Mouse (Mus musculus): ENCODE results near the gene Tmem95. TPM values are rescaled to one million over a fixed set of nuclear protein-coding genes. Genes with fewer than 3 reads are reported as not detected.
A peak's percentile ranks its signal among the peaks of the same experiment; 100 is the strongest.

The Tmem95 gene
- polyA plus RNA-seq, 2 experiments: not detected

DNA sequence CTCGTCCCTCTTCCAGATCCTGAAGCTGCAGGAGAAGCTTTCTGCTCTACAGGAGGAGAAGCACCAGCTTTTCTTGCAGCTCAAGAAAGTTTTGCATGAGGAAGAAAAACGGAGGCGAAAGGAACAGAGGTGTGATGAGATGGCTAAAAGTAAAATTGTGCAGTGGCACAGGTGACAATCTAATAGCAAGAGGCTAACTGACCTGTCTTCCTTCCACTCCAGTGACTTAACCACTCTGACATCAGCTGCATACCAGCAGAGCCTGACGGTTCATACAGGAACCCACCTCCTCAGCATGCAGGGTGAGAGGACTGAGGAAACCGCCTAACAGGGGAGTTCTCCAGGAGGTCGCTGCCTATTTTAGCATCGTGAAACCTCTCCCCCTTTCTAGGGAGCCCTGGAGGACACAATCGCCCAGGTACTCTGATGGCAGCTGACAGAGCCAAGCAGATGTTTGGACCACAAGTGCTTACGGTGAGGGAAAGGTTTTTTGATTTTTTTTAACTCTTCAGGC, 37.2 kb upstream of the Tmem95 start:
- DNase-seq (ENCODE audit: low read depth in 3 of 3, low spot score in 3 of 3): no peak
- Histone ChIP-seq H3K9me3 (ENCODE audit: control insufficient read depth, low read length) (no peaks in the 10 kb centered on the region), H3K27ac (peak overlapping the region; percentile 95), H3K36me3 (replicated peaks; ENCODE audit: control insufficient read depth, insufficient read depth, low read depth) (peaks cover 69% of the 10 kb centered on the region), H3K27me3 (ENCODE audit: control insufficient read depth, insufficient read depth, low read length) (no peaks in the 10 kb centered on the region), H3K4me2 (ENCODE audit: low read depth) (peak overlapping the region; percentile 100), H3K4me3 (ENCODE audit: insufficient read depth in 1 of 2, low read depth in 2 of 2, low read length in 2 of 2) (peak overlapping the region; percentile 82 to 90), H3K4me1 (replicated peaks; ENCODE audit: control insufficient read depth in 2 of 2, insufficient read depth in 2 of 2, low read length in 1 of 2) (peaks cover 36 to 51% of the 10 kb centered on the region in 2 experiments), H3K9ac (replicated peaks) (peak overlapping the region; percentile 92)
- TF ChIP-seq CTCF (IDR thresholded peaks at IDR 0.05; ENCODE audit: low read depth) (no peak), EP300 (IDR thresholded peaks at IDR 0.05; ENCODE audit: low read depth) (no peak)
- ATAC-seq (ENCODE audit: insufficient read depth): no peak
- WGBS (ENCODE audit: insufficient replicate concordance): 18% methylated on average over 9 of the region's 9 CpGs

GRCm38 (mm10) chr11:69914372-69914764, 36.5 kb upstream of the Tmem95 start:
- TF ChIP-seq EP300 (IDR thresholded peaks at IDR 0.05; ENCODE audit: low read depth) (no peak), CTCF (IDR thresholded peaks at IDR 0.05; ENCODE audit: low read depth) (no peak)
- H3K4me3 ChIP-seq (ENCODE audit: insufficient read depth in 1 of 2, low read depth in 2 of 2, low read length in 2 of 2): peak overlapping the region; percentile 82 to 90
- peak overlapping the region; percentile 92 for H3K9ac ChIP-seq (replicated peaks)
- peaks cover 36 to 50% of the 10 kb centered on the region in 2 experiments for H3K4me1 ChIP-seq (replicated peaks; ENCODE audit: control insufficient read depth in 2 of 2, insufficient read depth in 2 of 2, low read length in 1 of 2)
- DNase-seq (ENCODE audit: low read depth in 3 of 3, low spot score in 3 of 3) (peak in 1 of 3 experiments; percentile 55), ATAC-seq (ENCODE audit: insufficient read depth) (no peak)
- peaks cover 72% of the 10 kb centered on the region for H3K36me3 ChIP-seq (replicated peaks; ENCODE audit: control insufficient read depth, insufficient read depth, low read depth)
- H3K27ac ChIP-seq: peak overlapping the region; percentile 95
- H3K27me3 ChIP-seq (ENCODE audit: control insufficient read depth, insufficient read depth, low read length): no peaks in the 10 kb centered on the region
- H3K4me2 ChIP-seq (ENCODE audit: low read depth): peak overlapping the region; percentile 100
- 2% methylated on average over 17 of the region's 17 CpGs for WGBS (ENCODE audit: insufficient replicate concordance)
- H3K9me3 ChIP-seq (ENCODE audit: control insufficient read depth, low read length): no peaks in the 10 kb centered on the region

GRCm38 (mm10) chr11:69913554-69914371, 35.9 kb upstream of the Tmem95 start, which contains the start of gene Gps2:
Gene Gps2 (plus strand): TSS chr11:69913888.
- WGBS (ENCODE audit: insufficient replicate concordance): 1% methylated on average over 61 of the region's 61 CpGs
- Histone ChIP-seq H3K9ac (replicated peaks) (peak within 1 kb of the TSS; percentile 92), H3K9me3 (ENCODE audit: control insufficient read depth, low read length) (no peaks in the 10 kb centered on the region), H3K36me3 (replicated peaks; ENCODE audit: control insufficient read depth, insufficient read depth, low read depth) (peaks cover 72% of the 10 kb centered on the region), H3K4me2 (ENCODE audit: low read depth) (peak within 1 kb of the TSS; percentile 100), H3K4me1 (replicated peaks; ENCODE audit: control insufficient read depth in 2 of 2, insufficient read depth in 2 of 2, low read length in 1 of 2) (peaks cover 30 to 44% of the 10 kb centered on the region in 2 experiments), H3K4me3 (ENCODE audit: insufficient read depth in 1 of 2, low read depth in 2 of 2, low read length in 2 of 2) (peak within 1 kb of the TSS; percentile 82 to 90), H3K27me3 (ENCODE audit: control insufficient read depth, insufficient read depth, low read length) (no peaks in the 10 kb centered on the region), H3K27ac (peak within 1 kb of the TSS; percentile 95)
- ATAC-seq (ENCODE audit: insufficient read depth) (peak; percentile 75), DNase-seq (ENCODE audit: low read depth in 3 of 3, low spot score in 3 of 3) (peak; percentile 90 to 92 (median 92))
- TF ChIP-seq EP300 (IDR thresholded peaks at IDR 0.05; ENCODE audit: low read depth): peak; percentile 49; the same call in 1 of the 2 replicates
- no peak; the same call in 1 of the 2 replicates for TF ChIP-seq CTCF (IDR thresholded peaks at IDR 0.05; ENCODE audit: low read depth)

DNA sequence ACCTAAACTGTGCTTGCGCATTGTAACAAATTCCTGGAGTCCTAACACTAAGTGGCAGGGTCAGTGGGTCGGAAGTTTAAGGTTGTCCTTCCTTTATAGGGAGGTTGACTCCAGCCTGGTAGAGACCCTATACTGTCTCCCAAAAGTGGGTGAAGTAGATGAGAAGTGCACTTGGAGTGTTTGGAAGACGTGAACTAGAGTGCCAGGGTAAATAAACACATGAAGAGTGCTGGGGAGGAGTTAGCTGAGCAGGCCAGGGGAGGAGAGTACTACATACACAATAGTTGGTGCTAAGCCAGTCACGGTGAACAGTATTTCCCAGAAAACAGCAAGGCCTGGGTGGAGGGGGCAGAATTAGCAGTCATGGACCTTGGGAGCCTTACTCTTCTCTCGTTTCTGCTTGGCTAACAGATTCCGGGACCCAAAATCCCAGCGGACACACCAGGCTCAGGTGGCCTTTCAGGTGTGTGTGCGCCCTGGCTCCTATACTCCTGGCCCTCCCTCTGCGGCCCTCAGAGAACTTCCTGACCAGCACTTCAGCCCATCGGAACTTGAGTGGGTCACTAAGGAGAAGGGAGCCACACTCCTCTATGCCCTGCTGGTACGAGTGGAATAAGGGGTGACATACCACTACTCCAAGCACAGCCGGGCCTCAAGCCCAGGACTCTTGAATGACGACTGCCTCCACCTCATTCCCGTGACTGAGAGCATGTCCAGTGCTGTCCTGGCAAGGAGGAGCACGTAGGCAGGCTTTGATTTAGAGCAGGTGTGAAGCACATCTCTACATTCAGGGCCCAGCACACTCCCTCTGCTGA, 35.1 kb upstream of the Tmem95 start:
- peak overlapping the region; percentile 49 for H3K27ac ChIP-seq
- ATAC-seq (ENCODE audit: insufficient read depth) (no peak), DNase-seq (ENCODE audit: low read depth in 3 of 3, low spot score in 3 of 3) (no peak)
- no peaks in the 10 kb centered on the region for H3K9me3 ChIP-seq (ENCODE audit: control insufficient read depth, low read length)
- peak overlapping the region; percentile 82 to 90 for H3K4me3 ChIP-seq (ENCODE audit: insufficient read depth in 1 of 2, low read depth in 2 of 2, low read length in 2 of 2)
- peak overlapping the region; percentile 64 for H3K9ac ChIP-seq (replicated peaks)
- peak overlapping the region; percentile 100 for H3K4me2 ChIP-seq (ENCODE audit: low read depth)
- peaks cover 72% of the 10 kb centered on the region for H3K36me3 ChIP-seq (replicated peaks; ENCODE audit: control insufficient read depth, insufficient read depth, low read depth)
- no peak for TF ChIP-seq EP300 (IDR thresholded peaks at IDR 0.05; ENCODE audit: low read depth)
- no peak for TF ChIP-seq CTCF (IDR thresholded peaks at IDR 0.05; ENCODE audit: low read depth)
- WGBS (ENCODE audit: insufficient replicate concordance): 75% methylated on average over 15 of the region's 15 CpGs
- H3K4me1 ChIP-seq (replicated peaks; ENCODE audit: control insufficient read depth in 2 of 2, insufficient read depth in 2 of 2, low read length in 1 of 2): peaks cover 21 to 35% of the 10 kb centered on the region in 2 experiments
- H3K27me3 ChIP-seq (ENCODE audit: control insufficient read depth, insufficient read depth, low read length): no peaks in the 10 kb centered on the region

Data from liver, embryonic 14.5 days (tissue).